Mouse (Mus musculus): ENCODE results near the gene Zfyve16.

Zfyve16 gene

GRCm38 (mm10) chr13:92530721-92531211, at the start of gene Zfyve16:
Gene Zfyve16 (minus strand): TSS chr13:92530868.
- DNase-seq (ENCODE audit: low spot score): peak; percentile 99

- DNase-seq (ENCODE audit: low spot score): no peak
Measured at GRCm38 (mm10) chr13:92578210-92578609, 47.5 kb upstream of the Zfyve16 start.

GRCm38 (mm10) chr13:92576688-92577087, 46.0 kb upstream of the Zfyve16 start:
- DNase-seq (ENCODE audit: low spot score): no peak

GRCm38 (mm10) chr13:92576072-92576471, 45.4 kb upstream of the Zfyve16 start, which contains the start of gene Spz1:
Gene Spz1 (minus strand): TSS chr13:92576172.
- no peak for DNase-seq (ENCODE audit: low spot score)

- DNase-seq (ENCODE audit: low spot score): no peak
Measured at GRCm38 (mm10) chr13:92559429-92559828, 28.8 kb upstream of the Zfyve16 start.

- peak; percentile 15 for DNase-seq (ENCODE audit: low spot score)
Measured at GRCm38 (mm10) chr13:92557229-92557628, 26.6 kb upstream of the Zfyve16 start.

GRCm38 (mm10) chr13:92556458-92557126, 25.9 kb upstream of the Zfyve16 start:
- peak; percentile 90 for DNase-seq (ENCODE audit: low spot score)

GRCm38 (mm10) chr13:92547093-92547492, 16.4 kb upstream of the Zfyve16 start:
- DNase-seq (ENCODE audit: low spot score): no peak

GRCm38 (mm10) chr13:92540997-92541396, 10.3 kb upstream of the Zfyve16 start:
- no peak for DNase-seq (ENCODE audit: low spot score)

- no peak for DNase-seq (ENCODE audit: low spot score)
Measured at GRCm38 (mm10) chr13:92539126-92539525, 8.5 kb upstream of the Zfyve16 start.

GRCm38 (mm10) chr13:92533801-92534200, 3.1 kb upstream of the Zfyve16 start:
- DNase-seq (ENCODE audit: low spot score): no peak

GRCm38 (mm10) chr13:92532216-92532615, 1.5 kb upstream of the Zfyve16 start:
- DNase-seq (ENCODE audit: low spot score): no peak

- no peak for DNase-seq (ENCODE audit: low spot score)
Measured at GRCm38 (mm10) chr13:92531237-92531636, 569 bp upstream of the Zfyve16 start.

GRCm38 (mm10) chr13:92529828-92530720, 594 bp downstream of the Zfyve16 start:
- no peak for DNase-seq (ENCODE audit: low spot score)

- DNase-seq (ENCODE audit: low spot score): no peak
Measured at GRCm38 (mm10) chr13:92523178-92523813, 7.4 kb downstream of the Zfyve16 start.

GRCm38 (mm10) chr13:92504871-92505270, 25.8 kb downstream of the Zfyve16 start:
- no peak for DNase-seq (ENCODE audit: low spot score)

- no peak for DNase-seq (ENCODE audit: low spot score)
Measured at GRCm38 (mm10) chr13:92491923-92492322, 38.7 kb downstream of the Zfyve16 start.

- no peak for DNase-seq (ENCODE audit: low spot score)
Measured at GRCm38 (mm10) chr13:92490817-92491216, 39.9 kb downstream of the Zfyve16 start.

- DNase-seq (ENCODE audit: low spot score): peak; percentile 98
Measured at GRCm38 (mm10) chr13:92483852-92484463, 46.7 kb downstream of the Zfyve16 start, which contains the start of gene Fam151b. Gene Fam151b (minus strand): TSS chr13:92484015.

GRCm38 (mm10) chr13:92483348-92483747, 47.3 kb downstream of the Zfyve16 start:
- peak; percentile 78 for DNase-seq (ENCODE audit: low spot score)

- no peak for DNase-seq (ENCODE audit: low spot score)
Measured at GRCm38 (mm10) chr13:92470151-92470550, 60.5 kb downstream of the Zfyve16 start.

- no peak for DNase-seq (ENCODE audit: low spot score)
Measured at GRCm38 (mm10) chr13:92469381-92469780, 61.3 kb downstream of the Zfyve16 start.

All from embryo, embryonic 10.5 days (tissue).